Mouse (Mus musculus): ENCODE measurements around the gene Dst. TPM values are rescaled to one million over a fixed set of nuclear protein-coding genes. Genes with fewer than 3 reads are reported as not detected.

The Dst gene
- polyA plus RNA-seq, 1 experiment from 2014 or later, result 17.9 TPM

GRCm38 (mm10) chr1:34244678-34245077, 336.7 kb downstream of the Dst start:
- no peak for ATAC-seq (ENCODE audit: extremely low read depth, insufficient number of reproducible peaks, low FRiP score, low TSS enrichment)
- H3K4me3 ChIP-seq, result no peak overlapping the region
- no peak overlapping the region for H3K4me2 ChIP-seq
- H3K4me1 ChIP-seq, result peaks cover 16% of the 10 kb centered on the region
- no peaks in the 10 kb centered on the region for H3K9me3 ChIP-seq
- peak overlapping the region; percentile 59; the same call in 1 of the 2 replicates for H3K27ac ChIP-seq (replicated peaks)
- WGBS, result 64% methylated on average over 10 of the region's 10 CpGs
- peaks cover 80% of the 10 kb centered on the region for H3K36me3 ChIP-seq
- H3K9ac ChIP-seq, result 0 out of 2 replicates have a peak overlapping the region, but pooled peaks have one; percentile 28
- no peaks in the 10 kb centered on the region for H3K27me3 ChIP-seq (replicated peaks)

GRCm38 (mm10) chr1:34245951-34246641, 338.1 kb downstream of the Dst start:
- H3K4me1 ChIP-seq, result peaks cover 13% of the 10 kb centered on the region
- WGBS, result 71% methylated on average over 15 of the region's 15 CpGs
- no peak overlapping the region for H3K9ac ChIP-seq
- H3K27me3 ChIP-seq (replicated peaks), result no peaks in the 10 kb centered on the region
- peak overlapping the region; percentile 48 for H3K27ac ChIP-seq (replicated peaks)
- H3K4me2 ChIP-seq, result no peak overlapping the region
- H3K9me3 ChIP-seq, result no peaks in the 10 kb centered on the region
- H3K36me3 ChIP-seq, result peaks cover 88% of the 10 kb centered on the region
- no peak for ATAC-seq (ENCODE audit: extremely low read depth, insufficient number of reproducible peaks, low FRiP score, low TSS enrichment)
- H3K4me3 ChIP-seq, result no peak overlapping the region

- no peaks in the 10 kb centered on the region for H3K27me3 ChIP-seq (replicated peaks)
- 91% methylated on average over 8 of the region's 8 CpGs for WGBS
- H3K4me1 ChIP-seq, result peaks cover 17% of the 10 kb centered on the region
- no peak overlapping the region for H3K4me3 ChIP-seq
- no peaks in the 10 kb centered on the region for H3K9me3 ChIP-seq
- peak overlapping the region; percentile 48 for H3K27ac ChIP-seq (replicated peaks)
- no peak for ATAC-seq (ENCODE audit: extremely low read depth, insufficient number of reproducible peaks, low FRiP score, low TSS enrichment)
- peaks cover 89% of the 10 kb centered on the region for H3K36me3 ChIP-seq
- H3K4me2 ChIP-seq, result no peak overlapping the region
- no peak overlapping the region for H3K9ac ChIP-seq
Measured at GRCm38 (mm10) chr1:34246642-34246987, 338.6 kb downstream of the Dst start.

GRCm38 (mm10) chr1:34251137-34251536, 343.1 kb downstream of the Dst start:
- Histone ChIP-seq H3K36me3 (peaks cover 91% of the 10 kb centered on the region), H3K9me3 (no peaks in the 10 kb centered on the region), H3K27me3 (replicated peaks) (no peaks in the 10 kb centered on the region), H3K4me1 (peaks cover 18% of the 10 kb centered on the region), H3K4me3 (no peak overlapping the region), H3K4me2 (no peak overlapping the region), H3K9ac (no peak overlapping the region), H3K27ac (replicated peaks) (no peak overlapping the region)
- no peak for ATAC-seq (ENCODE audit: extremely low read depth, insufficient number of reproducible peaks, low FRiP score, low TSS enrichment)
- WGBS, result 52% methylated on average over 13 of the region's 13 CpGs

GRCm38 (mm10) chr1:34252267-34252666, 344.2 kb downstream of the Dst start:
- H3K4me3 ChIP-seq, result no peak overlapping the region
- H3K27ac ChIP-seq (replicated peaks), result no peak overlapping the region
- H3K27me3 ChIP-seq (replicated peaks), result no peaks in the 10 kb centered on the region
- no peak overlapping the region for H3K4me2 ChIP-seq
- H3K36me3 ChIP-seq, result peaks cover 92% of the 10 kb centered on the region
- WGBS, result 89% methylated on average over 8 of the region's 8 CpGs
- no peak overlapping the region for H3K9ac ChIP-seq
- H3K9me3 ChIP-seq, result no peaks in the 10 kb centered on the region
- no peak for ATAC-seq (ENCODE audit: extremely low read depth, insufficient number of reproducible peaks, low FRiP score, low TSS enrichment)
- peaks cover 18% of the 10 kb centered on the region for H3K4me1 ChIP-seq

GRCm38 (mm10) chr1:34253876-34254275, 345.9 kb downstream of the Dst start:
- peaks cover 92% of the 10 kb centered on the region for H3K36me3 ChIP-seq
- no peak overlapping the region for H3K4me3 ChIP-seq
- WGBS, result 55% methylated on average over 7 of the region's 7 CpGs
- H3K9me3 ChIP-seq, result no peaks in the 10 kb centered on the region
- H3K4me2 ChIP-seq, result no peak overlapping the region
- no peaks in the 10 kb centered on the region for H3K27me3 ChIP-seq (replicated peaks)
- ATAC-seq (ENCODE audit: extremely low read depth, insufficient number of reproducible peaks, low FRiP score, low TSS enrichment), result no peak
- H3K9ac ChIP-seq, result no peak overlapping the region
- peak overlapping the region; percentile 44; the same call in 1 of the 2 replicates for H3K27ac ChIP-seq (replicated peaks)
- H3K4me1 ChIP-seq, result peaks cover 18% of the 10 kb centered on the region

- Histone ChIP-seq H3K27me3 (replicated peaks) (no peaks in the 10 kb centered on the region), H3K4me1 (peaks cover 21% of the 10 kb centered on the region), H3K27ac (replicated peaks) (peak overlapping the region; percentile 45), H3K36me3 (peaks cover 86% of the 10 kb centered on the region), H3K9me3 (no peaks in the 10 kb centered on the region), H3K4me2 (no peak overlapping the region), H3K4me3 (no peak overlapping the region), H3K9ac (no peak overlapping the region)
- 54% methylated on average over 8 of the region's 8 CpGs for WGBS
- no peak for ATAC-seq (ENCODE audit: extremely low read depth, insufficient number of reproducible peaks, low FRiP score, low TSS enrichment)
Measured at GRCm38 (mm10) chr1:34259898-34260297, 351.9 kb downstream of the Dst start.

GRCm38 (mm10) chr1:34261011-34261410, 353.0 kb downstream of the Dst start:
- H3K27ac ChIP-seq (replicated peaks), result no peak overlapping the region
- no peak overlapping the region for H3K4me2 ChIP-seq
- H3K4me1 ChIP-seq, result peaks cover 21% of the 10 kb centered on the region
- ATAC-seq (ENCODE audit: extremely low read depth, insufficient number of reproducible peaks, low FRiP score, low TSS enrichment), result no peak
- WGBS, result 80% methylated on average over 12 of the region's 12 CpGs
- peaks cover 88% of the 10 kb centered on the region for H3K36me3 ChIP-seq
- no peaks in the 10 kb centered on the region for H3K27me3 ChIP-seq (replicated peaks)
- no peaks in the 10 kb centered on the region for H3K9me3 ChIP-seq
- no peak overlapping the region for H3K4me3 ChIP-seq
- no peak overlapping the region for H3K9ac ChIP-seq

GRCm38 (mm10) chr1:34268520-34268919, 360.5 kb downstream of the Dst start:
- peaks cover 7% of the 10 kb centered on the region; the same call in 1 of the 2 replicates for H3K4me1 ChIP-seq
- H3K27ac ChIP-seq (replicated peaks), result no peak overlapping the region
- no peak overlapping the region for H3K4me3 ChIP-seq
- H3K27me3 ChIP-seq (replicated peaks), result no peaks in the 10 kb centered on the region
- no peak for ATAC-seq (ENCODE audit: extremely low read depth, insufficient number of reproducible peaks, low FRiP score, low TSS enrichment)
- peaks cover 94% of the 10 kb centered on the region for H3K36me3 ChIP-seq
- H3K4me2 ChIP-seq, result no peak overlapping the region
- no peaks in the 10 kb centered on the region for H3K9me3 ChIP-seq
- no peak overlapping the region for H3K9ac ChIP-seq
- 76% methylated on average over 13 of the region's 13 CpGs for WGBS

GRCm38 (mm10) chr1:34269578-34269977, 361.6 kb downstream of the Dst start:
- WGBS, result 59% methylated on average over 11 of the region's 11 CpGs

GRCm38 (mm10) chr1:34273922-34274321, 365.9 kb downstream of the Dst start:
- ATAC-seq (ENCODE audit: extremely low read depth, insufficient number of reproducible peaks, low FRiP score, low TSS enrichment), result no peak
- no peak overlapping the region for H3K4me3 ChIP-seq
- H3K4me1 ChIP-seq, result peaks cover 9% of the 10 kb centered on the region; the same call in 1 of the 2 replicates
- H3K9me3 ChIP-seq, result no peaks in the 10 kb centered on the region
- H3K9ac ChIP-seq, result no peak overlapping the region
- no peaks in the 10 kb centered on the region for H3K27me3 ChIP-seq (replicated peaks)
- no peak overlapping the region for H3K27ac ChIP-seq (replicated peaks)
- H3K36me3 ChIP-seq, result peaks cover 99% of the 10 kb centered on the region
- whole genome bisulfite sequencing, result 88% methylated on average over 12 of the region's 12 CpGs
- H3K4me2 ChIP-seq, result no peak overlapping the region

More at GRCm38 (mm10) chr1:34269578-34269977, 361.6 kb downstream of the Dst start:
- no peak for ATAC-seq (ENCODE audit: extremely low read depth, insufficient number of reproducible peaks, low FRiP score, low TSS enrichment)
- H3K4me3 ChIP-seq, result no peak overlapping the region
- no peak overlapping the region for H3K4me2 ChIP-seq
- H3K9me3 ChIP-seq, result no peaks in the 10 kb centered on the region
- peaks cover 4% of the 10 kb centered on the region; the same call in 1 of the 2 replicates for H3K4me1 ChIP-seq
- peaks cover 94% of the 10 kb centered on the region for H3K36me3 ChIP-seq
- H3K27ac ChIP-seq (replicated peaks), result peak overlapping the region; percentile 30; the same call in 1 of the 2 replicates
- no peaks in the 10 kb centered on the region for H3K27me3 ChIP-seq (replicated peaks)
- no peak overlapping the region for H3K9ac ChIP-seq

- Histone ChIP-seq H3K27ac (replicated peaks) (0 out of 2 replicates have a peak overlapping the region, but pooled peaks have one; percentile 32), H3K4me3 (no peak overlapping the region), H3K36me3 (peaks cover 98% of the 10 kb centered on the region), H3K27me3 (replicated peaks) (no peaks in the 10 kb centered on the region), H3K9ac (no peak overlapping the region), H3K9me3 (no peaks in the 10 kb centered on the region), H3K4me2 (no peak overlapping the region), H3K4me1 (peaks cover 9% of the 10 kb centered on the region; the same call in 1 of the 2 replicates)
- ATAC-seq (ENCODE audit: extremely low read depth, insufficient number of reproducible peaks, low FRiP score, low TSS enrichment), result no peak
- 68% methylated on average over 13 of the region's 13 CpGs for WGBS
Measured at GRCm38 (mm10) chr1:34275787-34276186, 367.8 kb downstream of the Dst start.

Data from heart, embryonic 13.5 days (tissue).